Mouse (Mus musculus) stomach, embryonic 14.5 days (tissue): Measurements from ENCODE around the gene St8sia2. TPM values are rescaled to one million over a fixed set of nuclear protein-coding genes. Genes with fewer than 3 reads are reported as not detected.

Experiments used
- ATAC-seq: fragments of 200-750 bp; cut with Nextera tagmentation; 2 replicates; pipeline ENCODE4 v1.8.0; 2017; ENCODE audit warnings: low read depth, moderate TSS enrichment; ENCODE audit not compliant: insufficient number of reproducible peaks, insufficient read depth, low FRiP score
- H3K27ac ChIP-seq: fragments of 300-500 bp; sonication (generic); 2 replicates; pipeline ENCODE4 v1.5.1; 2014; ENCODE audit warnings: mild to moderate bottlenecking, low read length, moderate library complexity, mixed read lengths
- H3K27me3 ChIP-seq: fragments of 300-500 bp; sonication (generic); 2 replicates; pipeline ENCODE4 v1.6.1; 2014; ENCODE audit warnings: low read length, control low read depth, mixed read lengths; ENCODE audit not compliant: control insufficient read depth, insufficient read depth
- H3K36me3 ChIP-seq: fragments of 300-500 bp; sonication (generic); 2 replicates; pipeline ENCODE4 v1.6.1; 2014; ENCODE audit warnings: mild to moderate bottlenecking, control low read depth, low read length, moderate library complexity, mixed read lengths; ENCODE audit not compliant: control insufficient read depth, insufficient read depth
- H3K4me1 ChIP-seq: fragments of 300-500 bp; sonication (generic); 2 replicates; pipeline ENCODE4 v1.6.1; 2014; ENCODE audit warnings: low read length, control low read depth, mixed read lengths; ENCODE audit not compliant: control insufficient read depth, insufficient read depth
- H3K4me2 ChIP-seq: fragments of 300-500 bp; sonication (generic); replicated peaks from 2 replicates; pipeline ENCODE4 v1.6.1; 2014; ENCODE audit warnings: low read depth, low read length, control low read depth
- H3K4me3 ChIP-seq: fragments of 300-500 bp; sonication (generic); 2 replicates; pipeline ENCODE4 v1.5.1; 2014; ENCODE audit warnings: low read depth, low read length, control low read depth
- H3K9ac ChIP-seq: fragments of 300-500 bp; sonication (generic); replicated peaks from 2 replicates; pipeline ENCODE4 v1.6.1; 2014; ENCODE audit warnings: low read depth, mild to moderate bottlenecking, control low read depth, low read length, moderate library complexity, mixed read lengths
- H3K9me3 ChIP-seq: fragments of 300-500 bp; sonication (generic); 2 replicates; pipeline ENCODE4 v1.6.1; 2016; ENCODE audit warnings: low read depth, low read length, control low read depth; ENCODE audit not compliant: control insufficient read depth
- WGBS: fragments of 180-500 bp; shearing (Covaris S2); extraction: QIAGEN DNeasy Blood & Tissue Kit; methylation state at CpG from one replicate; pipeline ENCODE4 v1.1.7; 2014; 5-methylcytosine and 5-hydroxymethylcytosine counted together
- polyA plus RNA-seq: library from polyadenylated mRNA; unstranded; fragments of >200 nt; fragmentation: Nextera tagmentation; extraction: Ambion mirVana; gene quantifications from 2 replicates; pipeline ENCODE4 v1.2.1, GENCODE M21; 2014

The St8sia2 gene
- polyA plus RNA-seq, 1 experiment from 2014 or later = 17.6 TPM

GRCm38 (mm10) chr7:73953131-73953530, 60.4 kb downstream of the St8sia2 start:
- H3K27me3 ChIP-seq = no peaks in the 10 kb centered on the region
- no peaks in the 10 kb centered on the region for H3K4me1 ChIP-seq
- H3K4me3 ChIP-seq = no peak overlapping the region
- H3K36me3 ChIP-seq = peaks cover 8% of the 10 kb centered on the region; the same call in 1 of the 2 replicates
- no peak overlapping the region for H3K27ac ChIP-seq
- ATAC-seq = no peak
- no peak overlapping the region for H3K4me2 ChIP-seq
- no peaks in the 10 kb centered on the region for H3K9me3 ChIP-seq
- H3K9ac ChIP-seq = no peak overlapping the region
- WGBS = 70% methylated on average over 4 of the region's 4 CpGs

GRCm38 (mm10) chr7:73941640-73942039, 71.8 kb downstream of the St8sia2 start:
- H3K27me3 ChIP-seq = no peaks in the 10 kb centered on the region
- no peak overlapping the region for H3K4me3 ChIP-seq
- ATAC-seq = peak; percentile 62; the same call in 1 of the 2 replicates
- no peak overlapping the region for H3K9ac ChIP-seq
- H3K27ac ChIP-seq = no peak overlapping the region; the same call in 1 of the 2 replicates
- no peaks in the 10 kb centered on the region for H3K9me3 ChIP-seq
- H3K4me2 ChIP-seq = no peak overlapping the region
- H3K4me1 ChIP-seq = peaks cover 23% of the 10 kb centered on the region; the same call in 1 of the 2 replicates
- 19% methylated on average over 4 of the region's 4 CpGs for WGBS
- H3K36me3 ChIP-seq = no peaks in the 10 kb centered on the region

- Histone ChIP-seq H3K4me3 (no peak overlapping the region), H3K4me2 (no peak overlapping the region), H3K27me3 (no peaks in the 10 kb centered on the region), H3K4me1 (peaks cover 21% of the 10 kb centered on the region; the same call in 1 of the 2 replicates), H3K27ac (no peak overlapping the region), H3K9ac (no peak overlapping the region), H3K9me3 (no peaks in the 10 kb centered on the region), H3K36me3 (no peaks in the 10 kb centered on the region)
- no peak for ATAC-seq
- 92% methylated on average over 8 of the region's 8 CpGs for WGBS
Measured at GRCm38 (mm10) chr7:73939236-73939635, 74.3 kb downstream of the St8sia2 start.

- Histone ChIP-seq H3K4me1 (peaks cover 21% of the 10 kb centered on the region; the same call in 1 of the 2 replicates), H3K9me3 (no peaks in the 10 kb centered on the region), H3K4me3 (no peak overlapping the region)
Measured at GRCm38 (mm10) chr7:73938046-73938810, 75.3 kb downstream of the St8sia2 start.

GRCm38 (mm10) chr7:73936119-73936518, 77.4 kb downstream of the St8sia2 start:
- Histone ChIP-seq H3K27me3 (no peaks in the 10 kb centered on the region), H3K36me3 (no peaks in the 10 kb centered on the region), H3K9ac (no peak overlapping the region), H3K4me2 (no peak overlapping the region), H3K27ac (no peak overlapping the region), H3K4me1 (peaks cover 9% of the 10 kb centered on the region; the same call in 1 of the 2 replicates), H3K4me3 (no peak overlapping the region), H3K9me3 (no peaks in the 10 kb centered on the region)
- ATAC-seq = no peak
- 67% methylated on average over 3 of the region's 3 CpGs for WGBS

More at GRCm38 (mm10) chr7:73938046-73938810, 75.3 kb downstream of the St8sia2 start:
- Histone ChIP-seq H3K27ac (no peak overlapping the region), H3K9ac (no peak overlapping the region), H3K27me3 (no peaks in the 10 kb centered on the region), H3K4me2 (no peak overlapping the region), H3K36me3 (no peaks in the 10 kb centered on the region)
- WGBS = 81% methylated on average over 7 of the region's 7 CpGs
- ATAC-seq = no peak

GRCm38 (mm10) chr7:73935703-73936102, 77.8 kb downstream of the St8sia2 start:
- Histone ChIP-seq H3K9ac (no peak overlapping the region), H3K36me3 (no peaks in the 10 kb centered on the region), H3K4me3 (no peak overlapping the region), H3K27ac (no peak overlapping the region), H3K9me3 (no peaks in the 10 kb centered on the region), H3K27me3 (no peaks in the 10 kb centered on the region), H3K4me2 (no peak overlapping the region), H3K4me1 (peaks cover 5% of the 10 kb centered on the region; the same call in 1 of the 2 replicates)
- ATAC-seq = no peak
- WGBS = 79% methylated on average over 2 of the region's 2 CpGs

GRCm38 (mm10) chr7:73933036-73933435, 80.5 kb downstream of the St8sia2 start:
- H3K27ac ChIP-seq = no peak overlapping the region
- H3K36me3 ChIP-seq = no peaks in the 10 kb centered on the region
- ATAC-seq = no peak
- H3K9me3 ChIP-seq = no peaks in the 10 kb centered on the region
- H3K4me1 ChIP-seq = 0 out of 2 replicates have a peak, but pooled peaks cover 2% of the 10 kb centered on the region
- 60% methylated on average over 3 of the region's 3 CpGs for WGBS
- H3K9ac ChIP-seq = no peak overlapping the region
- no peaks in the 10 kb centered on the region for H3K27me3 ChIP-seq
- no peak overlapping the region for H3K4me3 ChIP-seq
- H3K4me2 ChIP-seq = no peak overlapping the region

- 67% methylated on average over 16 of the region's 16 CpGs for WGBS
- H3K9me3 ChIP-seq = no peaks in the 10 kb centered on the region
- no peak overlapping the region for H3K4me3 ChIP-seq
- no peak overlapping the region for H3K9ac ChIP-seq
- no peaks in the 10 kb centered on the region for H3K27me3 ChIP-seq
- H3K4me1 ChIP-seq = peaks cover 9% of the 10 kb centered on the region; the same call in 1 of the 2 replicates
- no peak overlapping the region for H3K4me2 ChIP-seq
- no peak for ATAC-seq
- no peak overlapping the region for H3K27ac ChIP-seq
- H3K36me3 ChIP-seq = no peaks in the 10 kb centered on the region
Measured at GRCm38 (mm10) chr7:73920921-73921485, 92.5 kb downstream of the St8sia2 start.
